Mouse (Mus musculus) cerebellum, postnatal 25 days (tissue): ENCODE data around the gene Tnnt3.

Experiments used
- DNase-seq, 2 experiments: peaks; one replicate each; pipeline ENCODE4 v3.0.0; 2021; ENCODE audit warnings: mixed read lengths in 2 of 2

Tnnt3 gene

GRCm38 (mm10) chr7:142545967-142546366, 47.3 kb downstream of the Tnnt3 start:
- no peak for DNase-seq

GRCm38 (mm10) chr7:142547874-142548273, 49.2 kb downstream of the Tnnt3 start:
- DNase-seq, result no peak

GRCm38 (mm10) chr7:142548706-142549105, 50.1 kb downstream of the Tnnt3 start:
- no peak for DNase-seq

- peak; percentile 83 to 88 for DNase-seq
These were observed 51.5 kb downstream of the Tnnt3 start for GRCm38 (mm10) chr7:142549941-142550763.

GRCm38 (mm10) chr7:142550935-142551373, 52.3 kb downstream of the Tnnt3 start:
- DNase-seq, result no peak

GRCm38 (mm10) chr7:142551691-142552090, 53.1 kb downstream of the Tnnt3 start:
- DNase-seq, result no peak

GRCm38 (mm10) chr7:142552591-142553416, 54.2 kb downstream of the Tnnt3 start:
- no peak for DNase-seq

GRCm38 (mm10) chr7:142553417-142554335, 55.0 kb downstream of the Tnnt3 start:
- peak in 1 of 2 experiments; percentile 38 for DNase-seq

- no peak for DNase-seq
These were observed 56.0 kb downstream of the Tnnt3 start for GRCm38 (mm10) chr7:142554625-142555024.

- no peak for DNase-seq
These were observed 56.9 kb downstream of the Tnnt3 start for GRCm38 (mm10) chr7:142555366-142556088.

GRCm38 (mm10) chr7:142556089-142556476, 57.4 kb downstream of the Tnnt3 start:
- no peak for DNase-seq

GRCm38 (mm10) chr7:142557696-142558095, 59.1 kb downstream of the Tnnt3 start:
- DNase-seq, result no peak

GRCm38 (mm10) chr7:142558511-142559146, 60.0 kb downstream of the Tnnt3 start:
- DNase-seq, result no peak

- no peak for DNase-seq
These were observed 61.1 kb downstream of the Tnnt3 start for GRCm38 (mm10) chr7:142559651-142560175.

- peak in 1 of 2 experiments; percentile 71 for DNase-seq
These were observed 62.6 kb downstream of the Tnnt3 start for GRCm38 (mm10) chr7:142560942-142561855.

GRCm38 (mm10) chr7:142561856-142562404, 63.3 kb downstream of the Tnnt3 start:
- DNase-seq, result peak; percentile 92 to 95

- DNase-seq, result peak; percentile 56 to 62
These were observed 64.5 kb downstream of the Tnnt3 start for GRCm38 (mm10) chr7:142563168-142563567.

- DNase-seq, result no peak
These were observed 66.5 kb downstream of the Tnnt3 start for GRCm38 (mm10) chr7:142564955-142565643.
